Mouse (Mus musculus) lung, postnatal 0 days (tissue): ENCODE measurements at regions not wholly inside any gene's neighbourhood (a gene's known extent, or its start where the extent isn't known, plus 50 kb on each side); places are given as distances from the start of the nearest gene placed in this dataset.

Source experiments
- CTCF ChIP-seq: IDR thresholded peaks from 2 replicates; pipeline ENCODE4 v1.5.1; 2016; ENCODE audit warnings: antibody characterized with exemption, mild to moderate bottlenecking
- EP300 ChIP-seq: IDR thresholded peaks from 2 replicates; pipeline ENCODE4 v1.6.1; 2016; ENCODE audit warnings: antibody characterized with exemption, mild to moderate bottlenecking, control low read depth

GRCm38 (mm10) chr7:124491851-124492390 lies 509.3 kb downstream of the Hs3st4 start:
- no peak for TF ChIP-seq CTCF
- TF ChIP-seq EP300: no peak
